Mouse (Mus musculus): ENCODE data around the gene Tbc1d22a. TPM values are rescaled to one million over a fixed set of nuclear protein-coding genes. Genes with fewer than 3 reads are reported as not detected.
A peak's percentile ranks its signal among the peaks of the same experiment; 100 is the strongest.
"Not testable (repeated sequence)": the region's sequence is repeated elsewhere in the genome, so short reads cannot be mapped to it uniquely, and the experiment has no call there.

Gene Tbc1d22a
- polyA plus RNA-seq, 1 experiment from 2014 or later = 13.8 TPM

GRCm38 (mm10) chr15:86184071-86184470 lies 30.2 kb upstream of the Tbc1d22a start:
- 70% methylated on average over 5 of the region's 5 CpGs for WGBS
- peak overlapping the region; percentile 87 for H3K4me3 ChIP-seq (replicated peaks)

DNA sequence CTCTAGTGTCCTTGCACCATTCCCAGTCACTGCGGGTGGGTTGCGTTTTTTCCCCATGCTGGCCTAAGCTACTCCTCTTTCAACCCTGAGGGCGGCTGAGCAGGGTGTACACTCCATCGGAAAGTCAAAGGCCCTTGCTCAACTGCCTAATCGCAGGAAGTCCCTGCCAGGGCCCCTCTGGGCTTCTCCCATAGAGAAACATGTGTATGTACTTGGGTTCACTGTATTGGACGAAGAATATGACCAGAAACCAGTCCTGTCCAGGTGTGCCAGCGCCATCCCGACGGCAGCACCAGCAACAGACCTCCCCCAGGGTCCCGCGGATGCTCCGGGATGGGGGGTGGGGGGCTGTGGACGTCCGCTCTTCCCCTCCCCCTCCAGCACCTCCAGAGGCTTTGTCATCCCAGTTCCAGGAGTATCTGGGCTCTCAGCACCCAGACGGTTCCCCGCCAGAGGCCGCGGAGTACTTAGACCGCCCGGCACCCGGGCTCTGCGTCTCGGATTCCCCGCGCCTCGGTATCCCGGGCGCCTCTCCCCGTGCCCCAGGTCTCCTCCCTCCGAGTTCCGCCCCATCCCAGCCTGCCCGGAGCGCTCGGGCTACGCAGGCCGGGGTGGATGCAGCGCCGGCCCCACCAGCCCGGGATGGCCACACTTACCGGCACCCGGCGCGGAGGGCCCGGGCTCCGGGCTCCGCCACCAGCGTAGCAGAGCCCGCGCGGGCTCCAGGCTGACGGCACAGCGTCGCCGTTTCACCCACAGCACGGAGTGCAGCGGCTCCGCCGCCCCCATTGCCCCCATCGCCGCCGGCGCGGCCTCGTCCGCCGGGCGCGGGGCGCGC lies 29.2 kb upstream of the Tbc1d22a start:
- H3K9ac ChIP-seq = peak overlapping the region; percentile 92
- 1% methylated on average over 70 of the region's 70 CpGs for WGBS
- peak overlapping the region; percentile 83 for H3K4me2 ChIP-seq
- H3K36me3 ChIP-seq = no peaks in the 10 kb centered on the region
- peak overlapping the region; percentile 87 for H3K4me3 ChIP-seq (replicated peaks)
- peaks cover 60% of the 10 kb centered on the region for H3K4me1 ChIP-seq
- no peaks in the 10 kb centered on the region for H3K9me3 ChIP-seq (replicated peaks)
- H3K27me3 ChIP-seq = peaks cover 7% of the 10 kb centered on the region; the same call in 1 of the 2 replicates
- H3K27ac ChIP-seq = peak overlapping the region; percentile 81
- ATAC-seq (replicated peaks; ENCODE audit: low FRiP score) = peak; percentile 57

More at GRCm38 (mm10) chr15:86184071-86184470, 30.2 kb upstream of the Tbc1d22a start:
- no peak for ATAC-seq (replicated peaks; ENCODE audit: low FRiP score)
- H3K27ac ChIP-seq = no peak overlapping the region
- H3K27me3 ChIP-seq = peaks cover 7% of the 10 kb centered on the region; the same call in 1 of the 2 replicates
- H3K9me3 ChIP-seq (replicated peaks) = no peaks in the 10 kb centered on the region
- no peaks in the 10 kb centered on the region for H3K36me3 ChIP-seq
- H3K9ac ChIP-seq = no peak overlapping the region
- H3K4me2 ChIP-seq = peak overlapping the region; percentile 83
- peaks cover 52% of the 10 kb centered on the region for H3K4me1 ChIP-seq

DNA sequence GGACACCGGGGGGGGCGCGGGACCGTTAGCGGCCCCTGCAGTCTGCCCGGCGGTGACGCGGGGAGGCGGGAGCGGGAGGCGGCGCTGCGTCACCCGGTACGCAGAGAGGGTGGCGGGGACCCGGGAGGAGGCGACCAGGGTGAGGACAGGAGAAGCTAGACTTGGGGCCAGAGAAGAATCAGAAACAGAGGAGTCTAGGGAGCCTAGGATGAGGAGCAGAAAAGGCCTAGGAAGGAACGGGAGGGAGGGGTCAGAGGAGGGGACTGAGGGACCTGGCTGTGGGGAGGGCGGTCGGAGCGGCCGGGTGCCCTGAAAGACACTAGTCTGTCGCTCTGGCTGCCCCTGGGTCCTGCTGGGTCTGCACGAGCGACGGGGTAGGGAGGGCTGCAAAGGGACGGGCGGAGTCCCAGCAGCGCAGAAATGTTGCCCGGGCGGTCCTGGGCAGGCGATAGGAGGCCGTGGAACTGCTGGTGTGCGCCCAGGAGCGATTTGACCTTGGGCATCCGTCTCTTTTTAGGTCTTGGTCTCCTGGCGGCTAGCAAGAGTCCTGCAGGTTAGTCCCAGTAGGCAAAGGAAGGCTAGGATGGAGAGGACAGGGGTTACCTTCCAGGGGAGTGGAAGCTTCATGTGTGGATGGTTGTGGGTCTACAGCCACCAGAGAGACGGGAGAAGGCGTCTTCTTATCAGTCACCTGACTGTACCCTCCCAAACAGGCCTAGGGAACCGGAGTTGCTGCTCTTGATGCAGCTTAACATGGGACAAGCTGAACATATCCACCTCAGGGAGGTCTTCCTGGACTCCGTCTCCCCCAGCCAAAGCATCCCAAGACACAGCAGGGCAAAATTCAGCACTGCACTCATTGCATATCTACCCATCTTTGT lies 28.3 kb upstream of the Tbc1d22a start, which contains the start of gene Cerk:
Gene Cerk (minus strand): TSS at position 453 of the 881 bp plus-strand sequence.
- peaks cover 60% of the 10 kb centered on the region for H3K4me1 ChIP-seq
- peak within 1 kb of the TSS; percentile 83 for H3K4me2 ChIP-seq
- no peaks in the 10 kb centered on the region for H3K36me3 ChIP-seq
- 3% methylated on average over 43 of the region's 43 CpGs for WGBS
- peaks cover 7% of the 10 kb centered on the region; the same call in 1 of the 2 replicates for H3K27me3 ChIP-seq
- H3K27ac ChIP-seq = peak within 1 kb of the TSS; percentile 81
- H3K9me3 ChIP-seq (replicated peaks) = no peaks in the 10 kb centered on the region
- peak within 1 kb of the TSS; percentile 87 for H3K4me3 ChIP-seq (replicated peaks)
- peak within 1 kb of the TSS; percentile 92 for H3K9ac ChIP-seq
- peak; percentile 57 for ATAC-seq (replicated peaks; ENCODE audit: low FRiP score)

DNA sequence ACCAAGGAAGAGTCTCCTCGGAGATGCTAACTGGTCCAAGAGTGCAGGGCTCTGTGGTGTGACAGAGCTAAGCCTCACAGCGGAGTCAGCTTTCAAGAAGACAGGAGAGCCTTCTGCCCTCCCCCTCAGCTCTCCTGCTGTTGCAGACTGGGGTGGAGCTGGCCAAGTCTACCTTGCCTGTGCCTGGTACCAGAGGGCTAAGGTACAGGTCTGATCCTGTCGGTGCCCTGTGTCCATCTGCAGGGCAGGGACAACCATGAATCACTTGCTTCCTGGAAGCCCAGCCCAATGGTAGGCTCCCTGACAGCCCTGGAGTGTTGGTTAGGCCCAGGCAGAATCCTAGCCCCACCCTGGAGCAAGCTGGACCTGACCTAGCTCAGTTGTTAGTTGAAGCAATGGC lies 27.6 kb upstream of the Tbc1d22a start:
- 0 out of 2 replicates have a peak overlapping the region, but pooled peaks have one; percentile 3 for H3K27ac ChIP-seq
- H3K4me3 ChIP-seq (replicated peaks) = no peak overlapping the region
- no peak overlapping the region for H3K9ac ChIP-seq
- WGBS = 52% methylated on average over 3 of the region's 3 CpGs
- no peak for ATAC-seq (replicated peaks; ENCODE audit: low FRiP score)
- H3K4me2 ChIP-seq = peak overlapping the region; percentile 83; the same call in 1 of the 2 replicates
- peaks cover 58% of the 10 kb centered on the region for H3K4me1 ChIP-seq
- peaks cover 7% of the 10 kb centered on the region; the same call in 1 of the 2 replicates for H3K27me3 ChIP-seq
- H3K36me3 ChIP-seq = no peaks in the 10 kb centered on the region
- no peaks in the 10 kb centered on the region for H3K9me3 ChIP-seq (replicated peaks)

DNA sequence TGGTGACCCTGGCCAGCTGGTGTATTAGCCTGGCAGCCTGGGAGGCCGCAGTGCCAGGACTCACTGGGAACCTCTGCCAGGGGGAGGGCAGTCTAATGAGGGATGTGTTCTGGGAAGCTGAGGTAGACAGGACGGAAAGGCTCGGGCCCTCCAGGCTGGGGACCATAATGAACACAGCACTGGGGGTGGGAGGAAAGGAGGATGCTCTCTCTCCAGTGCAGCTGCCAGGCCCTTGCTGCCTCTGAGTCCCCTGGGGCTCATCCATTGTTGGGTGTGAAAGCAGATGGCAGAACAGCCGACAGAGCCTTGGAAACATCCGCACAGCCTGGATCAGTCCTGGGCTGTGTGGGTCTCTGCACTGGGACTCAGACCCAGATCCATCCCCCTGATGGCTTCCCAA lies 26.1 kb upstream of the Tbc1d22a start:
- WGBS = 47% methylated on average over 5 of the region's 5 CpGs
- ATAC-seq (replicated peaks; ENCODE audit: low FRiP score) = no peak

DNA sequence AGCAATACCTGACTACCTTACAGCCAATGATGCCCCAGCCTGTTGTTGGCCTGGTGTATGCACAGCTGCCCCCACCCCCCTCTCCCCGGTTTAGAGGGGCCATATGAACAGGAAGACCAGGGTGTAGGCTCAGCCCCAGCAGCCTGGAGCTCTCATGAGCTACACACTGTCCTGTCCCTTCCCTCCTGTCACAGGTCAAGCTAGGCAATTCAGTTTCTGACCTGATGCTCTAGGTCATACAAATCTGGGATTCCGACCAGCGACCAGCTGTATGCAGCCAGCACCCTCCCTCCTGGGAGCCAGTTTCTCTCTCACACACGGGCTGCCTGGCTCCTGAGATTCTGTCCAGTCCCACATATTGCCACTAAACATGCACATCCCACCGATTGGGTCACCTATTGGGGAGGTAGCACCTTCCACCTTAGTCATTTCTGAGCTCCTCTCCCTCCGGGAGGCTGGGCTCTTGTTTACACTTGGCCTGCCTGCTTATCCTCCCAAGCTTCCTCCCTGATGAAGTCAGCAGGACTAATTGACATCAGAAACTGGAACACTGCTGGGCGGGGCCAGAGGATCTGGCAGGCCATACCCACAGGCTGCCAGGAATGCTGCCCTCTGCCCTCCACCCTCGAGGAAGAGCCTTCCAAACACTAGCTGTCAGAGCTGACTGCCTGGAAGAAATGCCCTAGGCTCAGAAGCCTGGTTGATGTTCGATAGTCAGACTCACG lies 25.4 kb upstream of the Tbc1d22a start:
- Histone ChIP-seq H3K9me3 (replicated peaks) (no peaks in the 10 kb centered on the region), H3K27me3 (peaks cover 7% of the 10 kb centered on the region; the same call in 1 of the 2 replicates), H3K9ac (no peak overlapping the region), H3K4me1 (peaks cover 45% of the 10 kb centered on the region), H3K36me3 (no peaks in the 10 kb centered on the region), H3K27ac (peak overlapping the region; percentile 32; the same call in 1 of the 2 replicates), H3K4me3 (replicated peaks) (no peak overlapping the region), H3K4me2 (no peak overlapping the region)
- peak; percentile 13; the same call in 1 of the 2 replicates for ATAC-seq (replicated peaks; ENCODE audit: low FRiP score)
- 31% methylated on average over 10 of the region's 10 CpGs for WGBS

More for the DNA sequence above, 26.1 kb upstream of the Tbc1d22a start:
- Histone ChIP-seq H3K36me3 (no peaks in the 10 kb centered on the region), H3K9ac (no peak overlapping the region), H3K4me2 (no peak overlapping the region), H3K27me3 (peaks cover 7% of the 10 kb centered on the region; the same call in 1 of the 2 replicates), H3K4me1 (peaks cover 45% of the 10 kb centered on the region), H3K27ac (0 out of 2 replicates have a peak overlapping the region, but pooled peaks have one; percentile 32), H3K4me3 (replicated peaks) (no peak overlapping the region), H3K9me3 (replicated peaks) (no peaks in the 10 kb centered on the region)

GRCm38 (mm10) chr15:86190387-86190786 lies 23.9 kb upstream of the Tbc1d22a start:
- Histone ChIP-seq H3K27ac (no peak overlapping the region), H3K4me2 (no peak overlapping the region), H3K27me3 (peaks cover 7% of the 10 kb centered on the region; the same call in 1 of the 2 replicates), H3K4me3 (replicated peaks) (no peak overlapping the region), H3K9ac (no peak overlapping the region), H3K4me1 (peaks cover 33% of the 10 kb centered on the region), H3K9me3 (replicated peaks) (no peaks in the 10 kb centered on the region), H3K36me3 (no peaks in the 10 kb centered on the region)
- ATAC-seq (replicated peaks; ENCODE audit: low FRiP score) = no peak
- 69% methylated on average over 3 of the region's 3 CpGs for WGBS

DNA sequence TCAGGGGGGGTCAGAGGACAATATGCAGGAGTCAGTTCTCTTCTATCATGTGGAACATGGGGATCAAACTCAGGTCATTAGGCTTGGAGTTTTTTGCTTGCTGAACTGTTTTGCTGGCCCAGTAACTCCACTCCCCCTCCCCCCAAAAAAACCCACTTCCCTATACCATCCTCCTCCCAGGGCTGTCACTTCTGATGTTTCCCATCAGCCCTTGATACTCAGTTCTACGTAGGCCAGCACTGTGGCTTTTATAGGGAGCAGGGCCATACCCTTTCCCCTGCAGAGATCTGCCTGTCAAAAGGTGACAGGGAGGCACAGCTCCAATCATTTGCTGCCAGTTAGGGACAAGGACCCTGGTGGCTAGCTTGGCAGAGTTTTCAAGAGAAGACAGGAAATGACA lies 22.8 kb upstream of the Tbc1d22a start:
- no peak overlapping the region for H3K27ac ChIP-seq
- H3K4me1 ChIP-seq = peaks cover 26% of the 10 kb centered on the region
- ATAC-seq (replicated peaks; ENCODE audit: low FRiP score) = no peak
- 50% methylated on average over 1 of the region's 1 CpGs for WGBS
- no peaks in the 10 kb centered on the region for H3K36me3 ChIP-seq
- no peak overlapping the region for H3K4me2 ChIP-seq
- H3K9me3 ChIP-seq (replicated peaks) = no peaks in the 10 kb centered on the region
- H3K4me3 ChIP-seq (replicated peaks) = no peak overlapping the region
- H3K27me3 ChIP-seq = 0 out of 2 replicates have a peak, but pooled peaks cover 3% of the 10 kb centered on the region
- no peak overlapping the region for H3K9ac ChIP-seq

DNA sequence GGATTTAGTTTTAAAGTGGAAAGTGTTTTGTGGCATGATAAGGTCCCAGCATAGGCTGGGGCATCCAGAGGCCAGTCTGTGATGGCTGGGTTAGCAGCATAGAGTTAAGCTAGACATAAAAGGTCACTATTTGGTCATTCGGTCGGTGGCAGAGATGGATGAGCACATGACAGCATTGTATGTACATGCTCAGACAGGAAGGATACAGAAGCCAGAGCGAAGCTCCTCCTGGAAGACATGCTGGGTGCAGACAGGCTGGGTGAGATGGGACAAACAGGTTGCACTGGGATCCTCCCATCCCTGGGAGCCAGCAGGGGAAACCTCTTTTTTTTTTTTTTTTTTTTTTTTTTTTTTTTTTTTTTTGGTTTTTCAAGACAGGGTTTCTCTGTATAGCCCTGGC lies 22.3 kb upstream of the Tbc1d22a start:
- H3K4me1 ChIP-seq = peaks cover 22% of the 10 kb centered on the region
- H3K36me3 ChIP-seq = no peaks in the 10 kb centered on the region
- no peaks in the 10 kb centered on the region for H3K27me3 ChIP-seq
- H3K4me3 ChIP-seq (replicated peaks) = no peak overlapping the region
- H3K27ac ChIP-seq = no peak overlapping the region
- H3K9ac ChIP-seq = no peak overlapping the region
- 69% methylated on average over 3 of the region's 3 CpGs for WGBS
- no peak for ATAC-seq (replicated peaks; ENCODE audit: low FRiP score)
- no peaks in the 10 kb centered on the region for H3K9me3 ChIP-seq (replicated peaks)
- H3K4me2 ChIP-seq = no peak overlapping the region

GRCm38 (mm10) chr15:86194676-86195453 lies 19.4 kb upstream of the Tbc1d22a start:
- not testable (repeated sequence) for H3K27me3 ChIP-seq; H3K4me2 ChIP-seq; H3K36me3 ChIP-seq; H3K9me3 ChIP-seq (replicated peaks); H3K9ac ChIP-seq; H3K27ac ChIP-seq; H3K4me3 ChIP-seq (replicated peaks)
- H3K4me1 ChIP-seq = peaks cover 10% of the 10 kb centered on the region
- ATAC-seq (replicated peaks; ENCODE audit: low FRiP score) = peak; percentile 96
- WGBS = 76% methylated on average over 55 of the region's 55 CpGs

All from kidney, embryonic 15.5 days (tissue).